Mouse (Mus musculus) lung, postnatal 25 days (tissue): Measurements from ENCODE around the gene Tns3.

ENCODE experiments used
- DNase-seq: peaks from one replicate; pipeline ENCODE4 v3.0.0; 2022; ENCODE audit warnings: low spot score

Tns3 gene

DNA sequence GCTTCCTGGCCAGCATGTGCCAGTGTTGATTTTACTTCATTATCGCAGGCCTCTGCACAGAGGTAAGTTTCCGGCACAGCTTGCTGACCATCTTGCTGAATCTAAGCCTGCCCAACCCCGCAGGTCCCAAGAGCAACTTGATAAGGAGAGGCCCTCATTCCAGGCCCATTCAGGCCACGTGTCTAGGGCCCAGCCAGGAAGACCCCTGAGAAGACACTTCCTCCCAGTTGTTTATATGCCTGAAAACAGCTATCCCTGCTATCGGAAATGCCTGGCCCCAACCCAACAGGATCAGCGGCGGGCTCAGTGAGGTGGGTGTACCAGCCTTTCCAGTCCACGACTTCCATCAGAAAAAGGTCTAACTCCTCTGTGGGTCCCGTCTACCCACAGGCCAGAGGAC lies 194.8 kb downstream of the Tns3 start:
- no peak for DNase-seq

DNA sequence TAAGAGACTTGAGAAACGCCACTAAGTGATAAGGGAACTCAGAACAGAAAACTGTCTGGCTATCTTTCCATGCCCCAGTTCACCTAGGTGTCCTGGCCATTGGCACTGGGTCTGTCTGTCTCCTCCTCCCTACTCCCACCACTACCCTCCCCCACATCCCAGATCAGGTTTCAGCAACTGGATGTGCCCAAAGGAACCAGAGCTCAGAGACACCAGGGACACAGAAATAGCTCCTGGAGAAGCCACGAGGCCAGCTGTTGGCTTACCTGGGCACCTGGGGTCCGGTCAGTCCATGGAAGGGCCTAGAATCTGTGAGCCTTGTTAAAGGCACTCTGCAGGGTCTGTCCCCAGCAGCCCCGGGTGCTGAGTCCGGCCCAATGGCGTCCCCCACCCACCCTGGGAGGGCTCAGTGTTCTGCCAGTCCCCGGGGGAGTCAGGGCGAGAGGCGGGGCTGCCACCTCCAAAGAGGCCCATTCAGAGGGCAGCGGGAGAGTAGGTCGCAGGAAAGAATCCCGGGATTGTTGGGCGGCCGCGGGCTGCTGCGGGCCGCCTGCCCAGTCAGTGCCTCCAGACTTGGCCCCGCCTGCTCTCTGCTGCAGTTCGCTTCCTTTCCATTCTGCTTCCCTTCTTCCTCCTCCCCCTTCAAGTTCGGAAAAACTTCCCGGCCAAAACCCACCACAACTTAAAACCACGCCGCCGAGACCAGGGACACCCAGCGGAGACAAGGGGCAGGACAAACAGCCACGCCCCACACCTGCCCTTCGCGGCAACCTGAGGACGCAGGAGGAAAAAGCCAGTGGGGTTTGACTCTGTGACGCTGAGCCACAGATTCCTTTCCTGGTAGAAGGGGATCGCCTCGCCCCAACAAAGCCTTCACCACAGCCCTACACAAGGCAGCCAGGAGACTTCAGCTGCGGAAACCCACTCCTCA lies 195.9 kb downstream of the Tns3 start:
- peak; percentile 79 for DNase-seq

DNA sequence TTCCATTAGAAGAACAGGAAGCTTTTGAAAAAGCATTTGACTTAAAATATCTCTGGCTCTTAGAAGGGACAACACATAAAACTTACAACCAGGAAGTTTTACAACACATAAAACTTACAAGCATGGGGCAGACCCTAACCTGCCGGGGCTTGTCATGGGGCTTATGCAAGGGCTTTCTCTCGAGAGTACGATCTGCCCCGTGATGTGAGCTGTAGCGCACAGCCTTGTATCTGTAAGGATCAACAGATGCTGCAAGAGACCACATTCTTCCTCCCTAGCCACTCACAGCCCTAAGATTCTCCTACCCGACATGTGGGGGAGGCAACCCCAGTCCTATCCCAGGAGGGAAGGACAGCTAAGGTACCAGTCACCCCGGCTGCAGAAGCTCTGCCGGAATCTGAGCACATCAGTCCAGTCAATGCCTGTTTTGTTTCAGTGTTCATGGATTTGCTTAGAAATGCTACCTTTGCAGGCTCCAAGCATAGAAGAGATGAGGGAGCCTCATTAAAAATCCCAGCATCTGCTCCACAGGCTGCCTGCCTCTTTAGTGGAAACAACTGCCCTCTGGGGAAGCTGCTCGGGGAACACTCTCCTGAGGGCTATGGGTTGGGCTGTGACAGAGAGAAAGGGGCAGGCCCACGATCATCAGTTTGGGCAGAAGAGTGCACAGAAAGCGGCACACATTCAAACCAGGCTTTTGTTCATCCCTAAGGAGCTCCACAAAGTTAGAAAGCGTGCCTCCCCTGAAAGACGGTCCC lies 196.8 kb downstream of the Tns3 start:
- no peak for DNase-seq

DNA sequence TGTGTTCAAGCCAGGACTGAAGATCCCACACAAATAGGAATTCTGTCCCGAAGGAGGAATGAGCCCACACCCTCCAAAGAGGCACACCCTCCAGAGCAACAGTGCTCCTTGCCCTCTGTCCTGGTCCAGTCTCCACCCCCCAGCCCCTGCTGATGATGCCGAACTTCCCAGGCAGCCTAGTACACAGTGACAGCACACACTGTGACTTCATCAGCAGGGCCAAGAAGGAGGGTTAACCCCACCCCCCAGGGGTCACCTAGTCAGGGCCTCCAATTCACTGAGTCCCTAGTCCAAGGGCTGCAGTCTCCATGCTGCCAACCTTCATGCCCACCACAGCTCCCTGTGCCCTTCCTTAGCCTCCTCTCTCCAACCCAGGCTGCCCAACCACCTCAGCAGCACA lies 200.5 kb downstream of the Tns3 start:
- DNase-seq = no peak

DNA sequence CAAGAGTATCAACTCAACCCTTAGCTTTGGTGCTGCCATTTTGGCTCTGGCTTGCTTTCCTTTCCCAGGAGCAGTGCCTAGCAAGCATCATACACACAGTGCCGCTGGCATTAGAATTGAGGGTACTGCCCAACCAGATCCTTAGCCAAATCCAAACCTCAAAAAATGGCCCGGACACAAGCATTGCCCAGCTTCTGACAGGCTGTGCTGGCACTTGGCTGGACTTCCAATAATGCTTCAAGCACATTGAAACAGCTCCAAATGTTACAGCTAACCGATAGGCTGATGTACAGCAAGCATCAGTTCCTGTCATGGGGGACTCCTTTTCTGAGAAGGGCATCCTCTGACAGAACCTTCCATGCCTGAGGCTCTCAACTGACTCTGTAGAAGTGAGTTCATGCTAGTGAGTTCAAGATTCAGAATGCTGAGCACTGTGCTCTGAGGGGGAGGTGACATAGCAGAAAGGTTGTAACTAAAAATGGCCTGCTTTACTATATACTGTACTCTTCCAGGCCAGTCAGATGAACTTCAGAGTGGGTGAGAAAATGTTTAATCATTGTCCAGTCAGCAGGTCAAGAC lies 201.4 kb downstream of the Tns3 start:
- no peak for DNase-seq

DNA sequence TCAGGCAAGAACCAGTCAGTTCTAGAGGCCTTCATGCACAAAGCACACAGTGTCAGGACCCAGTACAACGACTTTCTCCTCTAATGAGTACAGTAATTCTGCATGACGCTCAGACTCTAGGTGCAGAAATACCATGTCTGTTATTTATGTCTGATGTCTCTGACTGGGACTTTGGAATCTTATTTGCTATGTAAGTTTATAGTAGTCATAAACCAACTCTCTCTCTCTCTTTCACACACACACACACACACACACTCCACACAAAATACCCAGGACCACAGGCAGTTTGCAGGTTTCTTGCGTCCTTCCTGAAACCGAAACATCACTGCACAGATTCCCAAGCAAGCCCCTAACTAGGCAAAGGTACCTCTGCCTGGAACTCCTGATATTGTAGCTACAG lies 203.5 kb downstream of the Tns3 start:
- no peak for DNase-seq

DNA sequence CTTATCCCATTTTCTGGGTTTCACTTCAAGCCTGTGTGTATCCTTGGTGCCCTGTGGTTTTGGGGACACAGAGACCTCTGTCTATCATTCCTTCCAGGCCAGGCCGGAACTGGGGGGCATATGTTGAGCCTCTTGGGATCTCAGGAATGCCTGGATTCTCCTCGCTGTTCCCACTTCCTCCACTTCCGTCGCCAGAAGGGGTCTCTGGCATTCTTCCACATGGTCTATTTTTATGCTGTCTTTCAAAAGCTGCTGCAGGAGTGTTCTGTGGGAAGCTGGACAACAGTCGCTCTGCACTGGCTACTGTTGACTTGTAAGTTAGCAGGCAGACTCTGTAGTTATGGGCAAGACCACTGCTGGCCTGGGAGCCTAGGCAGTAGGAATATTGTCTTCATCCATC lies 206.4 kb downstream of the Tns3 start:
- DNase-seq = no peak

DNA sequence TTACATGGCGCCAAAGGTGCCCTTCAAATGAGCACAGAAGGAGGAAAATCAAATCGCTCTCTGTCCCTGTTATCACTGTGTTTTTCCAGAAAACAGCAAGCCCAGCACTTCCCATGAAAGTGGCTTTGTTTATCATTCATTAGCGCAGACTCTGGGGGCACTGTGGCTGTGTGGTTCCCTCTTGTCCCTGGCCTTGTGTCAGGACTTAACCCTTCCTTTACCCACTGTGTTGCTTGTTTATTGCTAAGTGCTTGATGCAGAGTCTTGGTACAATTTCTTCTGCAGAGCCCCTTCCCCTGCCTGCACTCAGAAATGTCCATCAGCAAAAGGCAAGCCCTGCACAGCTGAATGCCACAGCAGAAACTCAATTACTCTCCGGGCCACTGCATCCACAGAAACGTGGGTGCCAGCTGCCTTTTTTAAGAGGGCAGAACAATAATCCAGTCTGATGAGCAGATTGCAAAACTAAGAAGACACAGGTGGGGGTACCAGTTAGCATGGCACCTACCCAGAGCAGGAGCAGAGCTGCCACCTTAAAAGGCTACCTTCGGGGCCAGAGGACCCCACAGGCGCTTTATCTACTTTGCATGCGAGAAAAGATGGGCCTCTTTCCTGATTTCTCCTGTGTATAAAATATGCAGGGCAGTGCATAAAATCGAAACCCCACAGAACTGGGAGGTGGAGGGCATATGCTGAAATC lies 207.6 kb downstream of the Tns3 start:
- no peak for DNase-seq

DNA sequence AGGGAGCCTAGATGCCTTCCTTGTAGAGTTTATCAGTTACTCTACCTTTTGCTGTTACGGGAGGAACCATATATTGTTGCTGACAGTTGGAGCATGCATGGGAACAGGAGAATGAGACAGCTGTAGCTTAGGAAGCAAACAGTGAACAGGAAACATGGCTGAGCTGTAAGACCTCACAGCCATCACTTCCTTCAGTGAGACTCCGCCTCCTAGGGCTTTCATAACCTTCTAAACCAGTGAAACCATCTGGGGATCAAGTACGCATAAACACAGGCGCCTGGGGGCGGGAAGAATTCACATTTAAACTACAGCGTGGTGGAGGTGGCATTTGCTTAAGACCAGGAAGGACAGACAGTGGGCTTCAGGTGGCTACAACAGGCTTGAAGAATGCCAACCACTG lies 208.7 kb downstream of the Tns3 start:
- DNase-seq = no peak

DNA sequence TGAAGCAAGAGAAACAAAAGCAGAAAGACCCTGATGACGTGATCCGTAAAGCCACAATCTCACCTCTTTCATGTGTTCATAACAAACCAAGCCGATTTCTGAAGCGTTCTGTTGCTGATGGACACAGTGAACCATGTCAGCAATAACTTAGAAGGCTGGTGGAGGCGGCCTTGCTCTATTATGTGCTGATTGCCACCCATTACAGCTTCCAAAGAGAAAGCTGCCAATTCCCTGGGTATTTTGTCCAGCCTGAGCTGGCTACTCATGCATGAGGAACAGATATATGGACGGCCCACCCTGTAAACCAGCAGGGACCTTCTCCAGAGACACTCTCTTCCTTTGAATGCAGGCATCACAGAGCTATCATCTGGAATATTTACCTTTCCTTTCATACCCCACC lies 211.1 kb downstream of the Tns3 start:
- no peak for DNase-seq

DNA sequence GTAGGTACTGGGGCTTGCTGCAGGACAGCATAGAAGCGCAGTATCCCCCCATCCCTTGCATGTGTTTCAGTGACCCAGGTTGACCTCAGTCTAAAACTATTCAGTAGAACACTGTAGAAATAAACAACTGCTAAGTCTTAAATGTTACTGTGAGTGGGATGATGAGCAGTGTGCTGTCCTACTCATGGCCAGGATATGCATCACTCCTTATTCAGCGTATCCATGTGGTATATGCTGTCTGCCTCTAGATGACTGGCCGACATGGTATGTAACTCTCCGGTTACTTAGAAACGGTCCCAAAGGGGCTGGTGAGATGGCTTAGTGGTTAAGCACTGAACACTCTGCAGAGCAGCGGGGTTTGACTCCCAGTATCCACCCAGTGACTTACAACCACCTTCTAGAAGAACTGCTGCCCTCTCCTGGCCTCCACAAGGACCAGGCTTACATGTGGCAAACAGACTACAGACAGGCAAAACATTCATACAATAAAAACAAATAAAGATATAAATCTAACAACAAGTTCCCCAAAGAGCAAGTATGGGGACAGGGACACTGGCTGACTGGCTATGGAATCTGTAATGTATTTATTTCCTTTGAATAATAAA lies 212.6 kb downstream of the Tns3 start:
- no peak for DNase-seq

DNA sequence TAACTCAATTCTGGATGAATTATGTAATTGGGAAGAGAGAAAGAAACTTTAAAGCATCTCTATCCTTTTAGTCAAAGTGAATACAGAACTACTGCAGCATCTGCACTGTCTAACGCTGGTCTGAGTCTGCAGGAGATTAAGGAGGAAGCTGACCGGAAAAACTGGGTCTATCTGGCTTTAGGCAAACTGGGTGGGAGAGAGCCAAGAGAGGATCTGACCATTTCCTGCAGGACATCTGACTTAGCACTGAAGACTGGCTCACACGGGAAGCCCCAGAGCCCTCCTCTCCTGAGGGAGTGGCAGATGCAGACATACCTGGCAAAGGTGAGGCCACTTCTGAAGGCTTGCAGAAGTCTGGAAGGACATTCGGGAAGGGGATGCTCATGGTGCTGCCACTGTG lies 213.8 kb downstream of the Tns3 start:
- no peak for DNase-seq

DNA sequence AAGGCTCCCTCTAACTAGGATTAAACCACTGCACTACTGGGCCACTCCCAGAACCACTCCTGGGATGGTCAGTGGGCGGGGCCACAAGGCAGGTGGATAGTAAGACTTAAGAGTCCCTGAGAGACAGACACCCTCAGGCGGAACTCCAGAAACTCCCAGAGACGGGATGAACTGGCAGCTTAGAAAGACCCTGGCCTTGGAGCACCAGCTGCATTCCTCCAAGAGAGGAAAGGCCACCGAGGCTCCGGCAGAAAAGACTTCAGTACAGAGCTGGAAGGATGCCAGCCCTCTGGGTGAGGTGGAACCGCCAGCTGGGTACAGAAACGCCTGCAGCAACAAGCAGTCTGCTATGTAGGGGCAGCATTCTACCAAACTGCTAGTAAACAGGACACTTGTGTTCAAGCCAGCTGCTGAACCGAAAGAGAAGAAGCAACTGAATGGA lies 218.4 kb downstream of the Tns3 start:
- DNase-seq = peak; percentile 84

DNA sequence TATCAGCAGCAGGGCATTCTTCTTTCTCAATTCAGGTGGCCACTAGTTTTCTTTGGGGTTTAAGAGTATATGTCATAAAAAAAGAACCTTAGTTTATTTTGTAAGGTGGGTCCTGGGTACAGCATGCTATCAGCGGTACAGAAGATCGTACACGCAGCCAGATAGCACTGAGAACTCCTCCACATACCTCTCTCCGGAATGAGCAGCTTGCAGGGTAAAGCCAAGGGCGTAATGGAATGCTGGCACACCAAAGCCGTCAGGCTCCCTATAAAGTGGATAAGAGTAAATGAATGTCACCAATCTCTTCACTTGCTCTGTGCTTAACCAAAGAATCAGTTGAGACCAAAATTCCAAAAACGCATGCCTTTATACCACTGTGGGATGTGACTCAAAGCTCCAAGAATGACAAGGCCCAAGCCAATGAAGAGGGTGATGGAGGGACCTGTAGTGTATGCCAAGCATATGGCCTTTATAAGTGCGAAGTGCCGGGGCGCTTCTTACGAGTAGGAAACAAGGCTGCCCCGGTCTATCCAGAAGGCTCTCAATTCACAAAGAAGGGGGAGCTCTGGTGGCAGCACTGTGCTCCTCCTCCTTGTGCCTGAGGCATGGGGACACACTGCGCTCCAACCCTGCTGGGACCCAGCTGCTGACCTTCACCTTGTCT lies 219.4 kb downstream of the Tns3 start:
- no peak for DNase-seq

DNA sequence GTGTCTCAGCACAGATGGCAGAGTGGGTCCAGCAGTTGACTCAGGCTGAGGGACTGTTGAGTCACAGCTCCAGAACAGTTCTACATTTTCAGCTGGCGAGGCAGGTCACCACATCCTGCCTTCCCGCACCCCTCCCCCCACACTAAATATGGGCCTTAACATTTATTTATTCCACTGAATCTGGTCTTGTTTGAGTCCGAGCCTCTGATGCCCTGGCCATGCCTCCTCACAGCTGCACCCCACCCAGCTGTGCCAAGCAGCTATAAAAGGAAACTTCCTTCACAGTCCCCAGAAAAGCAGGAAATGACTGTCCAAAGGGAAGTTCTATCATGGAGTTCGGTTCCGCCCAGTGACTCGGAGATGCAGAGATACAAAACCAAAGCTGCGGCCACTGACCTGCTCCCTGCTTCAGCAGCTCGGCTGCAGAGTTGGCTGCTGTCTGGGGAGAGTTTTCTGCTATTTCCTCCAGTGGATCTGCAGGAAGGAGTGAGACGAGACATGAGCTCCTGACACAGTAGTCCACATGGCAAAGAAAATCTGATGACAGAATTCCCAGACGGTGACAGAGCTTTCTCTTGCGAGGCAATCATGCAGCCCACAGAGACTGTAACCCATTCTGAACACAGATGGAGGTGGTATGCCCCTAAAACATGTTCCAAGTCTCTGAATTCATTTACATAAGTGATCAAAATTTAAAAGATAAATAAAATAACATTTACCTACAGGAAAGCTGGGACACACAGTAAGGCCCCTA lies 220.6 kb downstream of the Tns3 start:
- peak; percentile 80 for DNase-seq

DNA sequence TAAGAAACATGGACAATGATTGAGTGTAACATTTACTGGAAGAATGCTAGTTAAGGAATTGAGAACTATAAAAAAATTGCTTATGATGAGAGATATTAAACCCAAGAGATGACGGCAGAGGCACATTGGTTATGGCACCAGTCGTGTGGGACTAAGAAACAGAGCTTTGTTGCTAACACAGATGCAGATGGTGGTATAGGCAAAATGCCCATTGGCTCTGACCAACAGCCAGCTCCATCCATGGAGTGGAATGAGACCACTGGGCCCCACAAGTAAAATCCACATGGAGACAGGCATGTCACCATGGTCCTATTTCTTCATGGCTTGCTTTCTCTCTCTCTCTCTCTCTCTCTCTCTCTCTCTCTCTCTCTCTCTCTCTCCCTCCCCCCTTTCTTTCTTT lies 223.6 kb downstream of the Tns3 start:
- no peak for DNase-seq

DNA sequence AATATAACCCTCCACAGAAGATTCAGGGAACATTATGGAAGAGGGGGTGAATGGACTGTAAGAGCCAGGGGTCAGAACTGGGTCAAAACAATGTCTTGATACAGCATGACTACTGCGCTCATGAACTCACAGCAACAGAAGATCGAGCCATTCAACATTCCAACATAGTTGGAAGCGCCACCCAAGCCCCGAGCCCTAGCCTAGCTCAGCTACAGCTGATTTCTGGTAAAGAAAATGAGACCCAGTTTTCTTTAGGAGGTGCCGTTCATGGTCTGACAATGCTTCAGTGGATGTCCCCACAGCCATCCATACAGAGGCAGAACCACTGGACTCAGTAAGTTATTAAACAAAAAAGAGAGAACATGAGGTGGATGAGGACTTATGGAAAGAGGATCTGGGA lies 224.1 kb downstream of the Tns3 start:
- no peak for DNase-seq

DNA sequence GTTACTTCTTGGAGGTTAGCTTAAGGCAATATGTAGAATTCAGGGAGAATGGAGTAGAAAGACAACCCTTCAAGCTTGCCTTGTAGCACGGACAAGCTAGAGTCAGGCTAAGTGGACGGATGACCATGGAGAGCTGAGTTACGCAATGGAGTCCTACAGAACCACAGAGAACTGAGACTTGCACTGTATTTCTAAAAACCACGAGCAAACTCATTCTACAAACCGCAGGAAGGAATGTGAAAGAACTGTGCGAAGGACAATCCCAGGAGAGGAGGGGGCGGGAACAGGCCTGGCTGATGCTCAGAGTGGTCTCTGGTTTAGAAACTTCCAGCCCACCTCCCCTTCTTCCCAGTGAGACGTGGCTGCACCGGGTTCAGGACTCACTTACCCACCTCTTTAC lies 225.3 kb downstream of the Tns3 start:
- DNase-seq = no peak

DNA sequence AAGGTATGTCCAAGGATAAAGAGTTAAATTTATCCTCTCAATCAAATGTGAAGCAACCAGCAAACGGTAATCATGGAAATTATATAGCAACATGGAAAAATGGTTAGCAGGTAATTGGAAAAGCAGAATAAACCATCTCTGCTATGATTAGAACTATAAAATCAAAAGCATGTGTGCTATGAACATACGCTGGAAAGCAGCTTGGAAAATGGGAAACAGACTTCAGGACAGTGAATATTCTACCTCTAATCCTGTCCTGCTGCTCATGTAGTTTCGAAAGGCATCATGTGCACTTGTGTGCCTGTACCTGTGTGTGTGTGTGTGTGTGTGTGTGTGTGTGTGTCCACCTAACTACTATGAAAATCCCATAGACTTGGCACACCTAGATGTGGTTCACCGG lies 226.1 kb downstream of the Tns3 start:
- no peak for DNase-seq

DNA sequence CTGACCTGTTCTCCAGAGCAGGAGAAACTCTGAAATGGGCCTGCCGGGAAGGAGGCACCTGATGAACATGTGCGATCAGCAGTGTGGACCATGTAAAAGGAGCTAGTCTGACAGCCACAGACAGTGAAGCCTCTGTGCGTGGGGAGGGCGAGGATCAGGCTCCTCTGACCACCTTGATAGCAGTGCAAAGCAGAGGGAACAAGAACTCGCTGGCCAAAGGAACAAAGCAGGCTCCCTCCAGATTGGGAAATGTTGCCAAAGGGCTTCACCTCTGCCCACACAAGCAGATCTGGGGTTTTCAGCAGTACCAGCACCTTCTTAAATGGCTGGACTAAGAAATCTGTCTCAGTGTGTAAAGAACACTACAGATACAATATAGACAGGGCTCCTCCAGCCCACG lies 229.2 kb downstream of the Tns3 start:
- no peak for DNase-seq

DNA sequence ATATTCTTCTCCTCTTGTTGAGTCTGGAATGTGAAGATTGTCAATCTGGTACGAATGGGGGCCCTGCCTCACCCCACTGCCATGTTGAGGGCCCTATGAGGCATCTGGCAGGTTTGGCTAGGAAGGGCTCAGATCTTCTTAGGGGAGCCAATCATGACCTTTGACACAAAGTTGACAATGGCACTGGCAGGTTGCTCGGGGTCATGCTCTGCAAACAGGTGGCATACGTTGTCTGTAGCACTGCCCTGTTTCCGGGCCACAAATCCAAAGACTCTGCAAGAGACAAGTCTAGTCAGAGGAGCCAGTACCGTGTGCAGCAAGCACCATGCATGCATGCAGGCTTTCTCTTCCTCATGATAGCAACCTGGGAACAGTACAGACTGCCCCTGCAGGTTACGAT lies 230.0 kb downstream of the Tns3 start:
- DNase-seq = no peak
